Mouse (Mus musculus): ENCODE measurements around the gene Clec5a. TPM values are rescaled to one million over a fixed set of nuclear protein-coding genes. Genes with fewer than 3 reads are reported as not detected.
A peak's percentile ranks its signal among the peaks of the same experiment; 100 is the strongest.
"Not testable (repeated sequence)": the region's sequence is repeated elsewhere in the genome, so short reads cannot be mapped to it uniquely, and the experiment has no call there.

Gene Clec5a
- 1.0 and 1.1 TPM in 2 replicates for polyA plus RNA-seq (2014; fragmentation: Nextera tagmentation; extraction: Ambion mirVana)

- DNase-seq (ENCODE audit: low spot score) (no peak), ATAC-seq (replicated peaks; ENCODE audit: low FRiP score, low TSS enrichment, low read depth) (no peak)
- Histone ChIP-seq H3K9ac (ENCODE audit: low read length) (no peak within 1 kb of the TSS), H3K4me3 (ENCODE audit: low read depth, low read length) (no peak within 1 kb of the TSS), H3K4me2 (ENCODE audit: low read length) (no peak within 1 kb of the TSS), H3K36me3 (ENCODE audit: control insufficient read depth, insufficient read depth, low read length) (no peaks in the 10 kb centered on the region), H3K27ac (ENCODE audit: low read depth) (no peak within 1 kb of the TSS), H3K27me3 (replicated peaks; ENCODE audit: control insufficient read depth, insufficient read depth, low read length) (no peaks in the 10 kb centered on the region), H3K9me3 (ENCODE audit: control insufficient read depth, low read length) (no peaks in the 10 kb centered on the region), H3K4me1 (replicated peaks; ENCODE audit: control insufficient read depth, insufficient read depth, low read length) (no peaks in the 10 kb centered on the region)
- WGBS: 78% methylated on average over 5 of the region's 5 CpGs
These were observed at the start of gene Clec5a for GRCm38 (mm10) chr6:40585645-40586044. Clec5a (minus strand) TSS chr6:40585821.

GRCm38 (mm10) chr6:40634640-40635071 lies 49.0 kb upstream of the Clec5a start:
- peak; percentile 75 for ATAC-seq (replicated peaks; ENCODE audit: low FRiP score, low TSS enrichment, low read depth)
- Histone ChIP-seq H3K4me1 (replicated peaks; ENCODE audit: control insufficient read depth, insufficient read depth, low read length) (no peaks in the 10 kb centered on the region; the same call in 1 of the 2 replicates), H3K27me3 (replicated peaks; ENCODE audit: control insufficient read depth, insufficient read depth, low read length) (no peaks in the 10 kb centered on the region), H3K9me3 (ENCODE audit: control insufficient read depth, low read length) (no peaks in the 10 kb centered on the region), H3K27ac (ENCODE audit: low read depth) (peak overlapping the region; percentile 8), H3K36me3 (ENCODE audit: control insufficient read depth, insufficient read depth, low read length) (no peaks in the 10 kb centered on the region), H3K4me2 (ENCODE audit: low read length) (peak overlapping the region; percentile 36), H3K4me3 (ENCODE audit: low read depth, low read length) (peak overlapping the region; percentile 14), H3K9ac (ENCODE audit: low read length) (no peak overlapping the region)
- no peak for DNase-seq (ENCODE audit: low spot score)
- 71% methylated on average over 1 of the region's 1 CpGs for WGBS

GRCm38 (mm10) chr6:40628406-40629000 lies 42.9 kb upstream of the Clec5a start, which contains the start of gene Mgam:
Mgam (plus strand) TSS chr6:40628831.
- Histone ChIP-seq H3K27me3 (replicated peaks; ENCODE audit: control insufficient read depth, insufficient read depth, low read length) (no peaks in the 10 kb centered on the region), H3K27ac (ENCODE audit: low read depth) (no peak within 1 kb of the TSS), H3K9me3 (ENCODE audit: control insufficient read depth, low read length) (no peaks in the 10 kb centered on the region), H3K4me1 (replicated peaks; ENCODE audit: control insufficient read depth, insufficient read depth, low read length) (no peaks in the 10 kb centered on the region), H3K9ac (ENCODE audit: low read length) (no peak within 1 kb of the TSS), H3K4me3 (ENCODE audit: low read depth, low read length) (no peak within 1 kb of the TSS), H3K36me3 (ENCODE audit: control insufficient read depth, insufficient read depth, low read length) (no peaks in the 10 kb centered on the region), H3K4me2 (ENCODE audit: low read length) (no peak within 1 kb of the TSS)
- DNase-seq (ENCODE audit: low spot score): no peak
- WGBS: 77% methylated on average over 8 of the region's 8 CpGs
- ATAC-seq (replicated peaks; ENCODE audit: low FRiP score, low TSS enrichment, low read depth): no peak

GRCm38 (mm10) chr6:40626111-40626510 lies 40.5 kb upstream of the Clec5a start:
- 45% methylated on average over 1 of the region's 1 CpGs for whole genome bisulfite sequencing
- DNase-seq (ENCODE audit: low spot score) (no peak), ATAC-seq (replicated peaks; ENCODE audit: low FRiP score, low TSS enrichment, low read depth) (no peak)
- Histone ChIP-seq H3K9me3 (ENCODE audit: control insufficient read depth, low read length) (no peaks in the 10 kb centered on the region), H3K27me3 (replicated peaks; ENCODE audit: control insufficient read depth, insufficient read depth, low read length) (no peaks in the 10 kb centered on the region), H3K4me1 (replicated peaks; ENCODE audit: control insufficient read depth, insufficient read depth, low read length) (no peaks in the 10 kb centered on the region), H3K4me2 (ENCODE audit: low read length) (no peak overlapping the region), H3K4me3 (ENCODE audit: low read depth, low read length) (no peak overlapping the region), H3K36me3 (ENCODE audit: control insufficient read depth, insufficient read depth, low read length) (no peaks in the 10 kb centered on the region), H3K9ac (ENCODE audit: low read length) (no peak overlapping the region), H3K27ac (ENCODE audit: low read depth) (no peak overlapping the region)

GRCm38 (mm10) chr6:40617965-40618364 lies 32.3 kb upstream of the Clec5a start:
- WGBS: 16% methylated on average over 2 of the region's 2 CpGs
- Histone ChIP-seq H3K4me1 (replicated peaks; ENCODE audit: control insufficient read depth, insufficient read depth, low read length) (no peaks in the 10 kb centered on the region), H3K27me3 (replicated peaks; ENCODE audit: control insufficient read depth, insufficient read depth, low read length) (no peaks in the 10 kb centered on the region), H3K9ac (ENCODE audit: low read length) (no peak overlapping the region), H3K36me3 (ENCODE audit: control insufficient read depth, insufficient read depth, low read length) (no peaks in the 10 kb centered on the region), H3K9me3 (ENCODE audit: control insufficient read depth, low read length) (no peaks in the 10 kb centered on the region), H3K4me3 (ENCODE audit: low read depth, low read length) (no peak overlapping the region), H3K4me2 (ENCODE audit: low read length) (no peak overlapping the region), H3K27ac (ENCODE audit: low read depth) (no peak overlapping the region)
- 0 out of 2 replicates have a peak, but pooled peaks have one; percentile 72 for ATAC-seq (replicated peaks; ENCODE audit: low FRiP score, low TSS enrichment, low read depth)
- peak; percentile 83 for DNase-seq (ENCODE audit: low spot score)

GRCm38 (mm10) chr6:40613260-40613852 lies 27.7 kb upstream of the Clec5a start, which contains the start of gene Tas2r138:
Tas2r138 (minus strand) TSS chr6:40613310.
- no peak within 1 kb of the TSS for H3K4me2 ChIP-seq (ENCODE audit: low read length)
- no peak within 1 kb of the TSS for H3K4me3 ChIP-seq (ENCODE audit: low read depth, low read length)
- no peak within 1 kb of the TSS for H3K9ac ChIP-seq (ENCODE audit: low read length)
- no peaks in the 10 kb centered on the region for H3K36me3 ChIP-seq (ENCODE audit: control insufficient read depth, insufficient read depth, low read length)
- H3K9me3 ChIP-seq (ENCODE audit: control insufficient read depth, low read length): no peaks in the 10 kb centered on the region
- ATAC-seq (replicated peaks; ENCODE audit: low FRiP score, low TSS enrichment, low read depth) (no peak), DNase-seq (ENCODE audit: low spot score) (no peak)
- 89% methylated on average over 4 of the region's 4 CpGs for WGBS
- no peaks in the 10 kb centered on the region for H3K27me3 ChIP-seq (replicated peaks; ENCODE audit: control insufficient read depth, insufficient read depth, low read length)
- no peaks in the 10 kb centered on the region for H3K4me1 ChIP-seq (replicated peaks; ENCODE audit: control insufficient read depth, insufficient read depth, low read length)
- H3K27ac ChIP-seq (ENCODE audit: low read depth): no peak within 1 kb of the TSS

- H3K9ac ChIP-seq (ENCODE audit: low read length): no peak overlapping the region
- H3K27ac ChIP-seq (ENCODE audit: low read depth): no peak overlapping the region
- H3K36me3 ChIP-seq (ENCODE audit: control insufficient read depth, insufficient read depth, low read length): no peaks in the 10 kb centered on the region
- no peaks in the 10 kb centered on the region for H3K9me3 ChIP-seq (ENCODE audit: control insufficient read depth, low read length)
- H3K4me1 ChIP-seq (replicated peaks; ENCODE audit: control insufficient read depth, insufficient read depth, low read length): no peaks in the 10 kb centered on the region
- H3K27me3 ChIP-seq (replicated peaks; ENCODE audit: control insufficient read depth, insufficient read depth, low read length): no peaks in the 10 kb centered on the region
- H3K4me3 ChIP-seq (ENCODE audit: low read depth, low read length): no peak overlapping the region
- DNase-seq (ENCODE audit: low spot score): no peak
- no peak overlapping the region for H3K4me2 ChIP-seq (ENCODE audit: low read length)
- 83% methylated on average over 8 of the region's 8 CpGs for WGBS
- no peak for ATAC-seq (replicated peaks; ENCODE audit: low FRiP score, low TSS enrichment, low read depth)
These were observed 24.6 kb upstream of the Clec5a start for GRCm38 (mm10) chr6:40610244-40610643.

- Histone ChIP-seq H3K4me3 (ENCODE audit: low read depth, low read length) (no peak overlapping the region), H3K4me1 (replicated peaks; ENCODE audit: control insufficient read depth, insufficient read depth, low read length) (no peaks in the 10 kb centered on the region), H3K9me3 (ENCODE audit: control insufficient read depth, low read length) (no peaks in the 10 kb centered on the region), H3K4me2 (ENCODE audit: low read length) (no peak overlapping the region), H3K27me3 (replicated peaks; ENCODE audit: control insufficient read depth, insufficient read depth, low read length) (no peaks in the 10 kb centered on the region), H3K27ac (ENCODE audit: low read depth) (no peak overlapping the region), H3K36me3 (ENCODE audit: control insufficient read depth, insufficient read depth, low read length) (no peaks in the 10 kb centered on the region), H3K9ac (ENCODE audit: low read length) (no peak overlapping the region)
- DNase-seq (ENCODE audit: low spot score): no peak
- no peak for ATAC-seq (replicated peaks; ENCODE audit: low FRiP score, low TSS enrichment, low read depth)
These were observed 21.8 kb upstream of the Clec5a start for GRCm38 (mm10) chr6:40607431-40607830.

- not testable (repeated sequence) for ATAC-seq (replicated peaks; ENCODE audit: low FRiP score, low TSS enrichment, low read depth); H3K27ac ChIP-seq (ENCODE audit: low read depth); H3K36me3 ChIP-seq (ENCODE audit: control insufficient read depth, insufficient read depth, low read length); DNase-seq (ENCODE audit: low spot score); H3K9me3 ChIP-seq (ENCODE audit: control insufficient read depth, low read length); H3K4me1 ChIP-seq (replicated peaks; ENCODE audit: control insufficient read depth, insufficient read depth, low read length); H3K4me3 ChIP-seq (ENCODE audit: low read depth, low read length); H3K27me3 ChIP-seq (replicated peaks; ENCODE audit: control insufficient read depth, insufficient read depth, low read length); H3K4me2 ChIP-seq (ENCODE audit: low read length); H3K9ac ChIP-seq (ENCODE audit: low read length)
- 33% methylated on average over 4 of the region's 4 CpGs for WGBS
These were observed 12.9 kb upstream of the Clec5a start for GRCm38 (mm10) chr6:40598546-40598945.

All from intestine, embryonic 14.5 days (tissue).